In the genomic region with DNA sequence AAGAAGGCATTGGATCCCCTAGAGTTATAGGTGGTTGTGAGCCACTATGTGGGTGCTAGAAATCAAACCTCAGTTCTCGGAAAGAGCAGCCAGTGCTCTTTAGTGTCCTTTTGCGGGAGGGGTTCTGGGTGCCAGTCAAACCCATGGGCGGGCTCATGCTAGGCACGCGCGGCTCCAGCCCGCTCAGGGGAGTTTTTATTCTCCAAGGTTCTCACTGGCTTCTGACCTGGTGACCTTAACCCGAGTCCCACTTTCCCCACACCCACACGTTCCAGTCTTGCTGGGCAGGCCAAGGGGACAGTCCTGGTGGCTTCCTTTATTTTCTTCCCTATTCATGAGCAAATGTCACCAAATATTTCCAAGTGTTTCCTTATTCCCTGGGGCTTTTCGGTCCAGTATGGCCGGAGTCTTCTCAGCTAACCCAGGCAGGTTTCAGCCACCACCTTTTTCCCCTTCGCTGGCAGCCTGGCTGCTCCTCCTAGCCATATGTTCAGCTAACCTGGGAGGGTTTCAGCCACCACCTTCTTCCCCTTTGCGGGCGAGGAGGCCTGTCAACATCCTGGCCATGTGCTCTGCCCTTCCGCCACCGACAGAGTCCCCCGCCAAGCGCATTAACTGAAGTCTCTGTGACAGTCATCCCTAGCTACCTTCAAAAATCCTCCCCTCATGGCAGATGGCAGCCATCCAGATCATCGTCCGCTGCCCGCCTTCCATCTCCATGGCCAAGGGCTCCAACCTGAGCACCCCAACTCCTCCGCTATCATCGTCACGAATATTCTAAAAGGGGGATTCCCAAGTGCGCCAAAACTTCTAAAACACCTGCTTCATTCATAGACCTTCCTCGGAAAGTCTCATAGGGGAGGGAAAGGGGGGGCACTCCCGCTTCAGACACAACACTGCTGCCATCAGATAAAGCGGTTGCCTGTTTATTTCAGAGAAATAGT, we compare ENCODE assay signal across 9 mouse cellular contexts.
DNase-seq lines count a peak whose midpoint lies in the region; ATAC-seq and TF ChIP-seq lines count a peak whose summit lies in the region.
"Had no signal": no experiment of that assay in that cellular context is flagged by ENCODE, and none has a peak within 500 bp of the region (broad histone marks: within the 10 kb centered on the region; RNA-seq: fewer than 3 reads in every experiment).

No protein-coding gene starts in this region.

- H3K27ac ChIP-seq in macrophage, result peak overlapping the region; percentile 94
- no peak overlapping the region for H3K27ac ChIP-seq in left cerebral cortex, adult 2 months
- no peak overlapping the region for H3K27ac ChIP-seq in midbrain, embryonic 11.5 days (ENCODE audit: low read depth, low read length)
- H3K27ac ChIP-seq: lung, embryonic 15.5 days had no signal

- H3K9me3 ChIP-seq in midbrain, embryonic 11.5 days (ENCODE audit: control insufficient read depth, low read length), result no peaks in the 10 kb centered on the region
- H3K9me3 ChIP-seq: lung, embryonic 15.5 days had no signal

- peaks cover 29% of the 10 kb centered on the region for H3K79me2 ChIP-seq in macrophage (ENCODE audit: inconsistent target)

- no peak for ATAC-seq in midbrain, embryonic 11.5 days (ENCODE audit: low FRiP score)

- H3K9ac ChIP-seq in midbrain, embryonic 11.5 days (ENCODE audit: low read length), result no peak overlapping the region
- H3K9ac ChIP-seq: lung, embryonic 15.5 days had no signal

- no peaks in the 10 kb centered on the region for H3K27me3 ChIP-seq in midbrain, embryonic 11.5 days (ENCODE audit: control insufficient read depth, insufficient read depth, low read length)
- H3K27me3 ChIP-seq: lung, embryonic 15.5 days had no signal

- H3K4me2 ChIP-seq in midbrain, embryonic 11.5 days, result no peak overlapping the region
- H3K4me2 ChIP-seq: lung, embryonic 15.5 days had no signal

- H3K4me3 ChIP-seq in lung, adult 2 months (replicated peaks; ENCODE audit: extremely low read depth, low read depth, low read length), result no peak overlapping the region
- H3K4me3 ChIP-seq in macrophage (ENCODE audit: inconsistent target), result no peak overlapping the region
- no peak overlapping the region for H3K4me3 ChIP-seq in left cerebral cortex, adult 2 months
- no peak overlapping the region for H3K4me3 ChIP-seq in midbrain, embryonic 11.5 days (ENCODE audit: low read depth, low read length)
- H3K4me3 ChIP-seq: lung, embryonic 15.5 days had no signal

- no peak for TF ChIP-seq CTCF in lung, adult 2 months (IDR thresholded peaks at IDR 0.05; ENCODE audit: insufficient read depth, low read length)
- no peak for TF ChIP-seq CTCF in left cerebral cortex, adult 2 months (IDR thresholded peaks at IDR 0.05)

- no peak for TF ChIP-seq POLR2A in lung, adult 2 months (IDR thresholded peaks at IDR 0.05; ENCODE audit: borderline replicate concordance, extremely low read depth, low read depth, low read length)

- no peaks in the 10 kb centered on the region for H3K4me1 ChIP-seq in lung, adult 2 months (ENCODE audit: control insufficient read depth, insufficient read depth, low read length)
- peaks cover 2% of the 10 kb centered on the region; the same call in 1 of the 2 replicates for H3K4me1 ChIP-seq in midbrain, embryonic 11.5 days (ENCODE audit: control insufficient read depth, insufficient read depth, low read length)
- H3K4me1 ChIP-seq: lung, embryonic 15.5 days had no signal

- peaks cover 28% of the 10 kb centered on the region for H3K36me3 ChIP-seq in macrophage (ENCODE audit: inconsistent target)
- H3K36me3 ChIP-seq in midbrain, embryonic 11.5 days (ENCODE audit: control insufficient read depth, insufficient read depth, low read length), result no peaks in the 10 kb centered on the region

- intact Hi-C loops in left cerebral cortex, adult 2 months (cut with DNase I), result no loop called here

- 76% methylated on average over 28 of the region's 28 CpGs for WGBS in lung, adult 2 months
- WGBS in macrophage (ENCODE audit: missing documents), result 13% methylated on average over 28 of the region's 28 CpGs
- 91% methylated on average over 28 of the region's 28 CpGs for WGBS in midbrain, embryonic 11.5 days

- DNase-seq in lung, adult 18-20 months, result peak; percentile 47 to 65
- DNase-seq in lung, adult 2 months, result no peak
- peak; percentile 90 to 91 for DNase-seq in cerebellum, postnatal 36 days
- DNase-seq in thymus, postnatal 4 days, result peak; percentile 66
- no peak for DNase-seq in left cerebral cortex, adult 2 months (ENCODE audit: extremely low spot score in 1 of 2, low spot score in 2 of 2)
- DNase-seq in gastrocnemius, adult 8-10 months (ENCODE audit: low spot score in 2 of 2), result no peak
- no peak for DNase-seq in midbrain, embryonic 11.5 days (ENCODE audit: low spot score, missing footprints)

Comparison
In these comparisons a context has a peak if more than half of its experiments do, and no peak if none do; other contexts are left out.
1. DNase-seq: peak in lung, adult 18-20 months (2 of 2), cerebellum, postnatal 36 days (2 of 2) and thymus, postnatal 4 days (single experiment); none in lung, adult 2 months (single experiment), left cerebral cortex, adult 2 months (0 of 2), gastrocnemius, adult 8-10 months (0 of 2) and midbrain, embryonic 11.5 days (single experiment).